Mouse (Mus musculus) G1E (cell line): ENCODE data around the gene Jmjd4. TPM values are rescaled to one million over a fixed set of nuclear protein-coding genes. Genes with fewer than 3 reads are reported as not detected.

Experiments used
- ATAC-seq: 2 replicates; pipeline ENCODE4 v1.8.0; 2016; ENCODE audit warnings: mild to moderate bottlenecking; ENCODE audit not compliant: insufficient number of reproducible peaks, poor library complexity, low FRiP score, severe bottlenecking; ENCODE audit errors: extremely low read depth
- DNase-seq: peaks from one replicate; pipeline ENCODE4 v3.0.0; 2012; ENCODE audit warnings: low spot score
- H3K27me3 ChIP-seq: 2 replicates; pipeline ENCODE4 v1.6.1; 2012; ENCODE audit warnings: mild to moderate bottlenecking, low read length, inconsistent platforms; ENCODE audit not compliant: insufficient read depth
- H3K36me3 ChIP-seq: replicated peaks from 2 replicates; pipeline ENCODE3; 2012; ENCODE audit warnings: mild to moderate bottlenecking, inconsistent platforms
- H3K4me1 ChIP-seq: 2 replicates; pipeline ENCODE4 v1.6.1; 2012; ENCODE audit warnings: low read depth, low read length, inconsistent platforms, mixed read lengths; ENCODE audit not compliant: insufficient read depth
- H3K4me3 ChIP-seq: 2 replicates; pipeline ENCODE4 v1.5.1; 2012; ENCODE audit warnings: low read depth, mild to moderate bottlenecking, inconsistent platforms, low read length, moderate library complexity, mixed read lengths
- H3K9me3 ChIP-seq: replicated peaks from 2 replicates; pipeline ENCODE4 v1.6.1; 2012; ENCODE audit warnings: inconsistent platforms
- CTCF ChIP-seq: IDR thresholded peaks from 2 replicates; pipeline ENCODE4 v1.5.1; 2012; ENCODE audit warnings: low read depth, low read length, inconsistent platforms, mixed read lengths
- GATA1 ChIP-seq: IDR thresholded peaks from 2 replicates; pipeline ENCODE4 v1.6.1; 2012; ENCODE audit warnings: borderline replicate concordance, low read length, inconsistent platforms, mixed read lengths
- GATA2 ChIP-seq: IDR thresholded peaks from 2 replicates; pipeline ENCODE4 v1.6.1; 2012; ENCODE audit warnings: low read depth, low read length, inconsistent platforms, borderline replicate concordance
- POLR2AphosphoS5 ChIP-seq: IDR thresholded peaks from 2 replicates; pipeline ENCODE4 v1.6.1; 2012; ENCODE audit warnings: low read depth, low read length, inconsistent platforms; ENCODE audit not compliant: insufficient replicate concordance
- TAL1 ChIP-seq: conservative IDR thresholded peaks from 2 replicates; pipeline ENCODE4 v1.6.1; 2012; ENCODE audit warnings: low read depth, low read length, inconsistent platforms, mixed read lengths
- polyA plus RNA-seq: library from polyadenylated mRNA; stranded (reverse); fragments of >175 nt; gene quantifications from 2 replicates; pipeline ENCODE4 v1.2.3, GENCODE M21; 2012
- total RNA-seq, 2 experiments: library from RNA; stranded (forward) in 1 of 2; stranded (reverse) in 1 of 2; fragments of 200-1000 nt in 1 of 2; fragments of >200 nt in 1 of 2; fragmentation: Nextera tagmentation in 1 of 2; gene quantifications; 2 replicates each; pipeline ENCODE4 v1.2.3; 2014 to 2017

Jmjd4 gene
- total and polyA plus RNA-seq, 3 experiments = 7.4 to 12.9 (median 11.7) TPM

GRCm38 (mm10) chr11:59432261-59432660 is 17.6 kb upstream of the Jmjd4 start:
- TF ChIP-seq GATA2 = no peak
- no peak for TF ChIP-seq POLR2AphosphoS5
- TF ChIP-seq CTCF = no peak
- no peak for TF ChIP-seq TAL1
- TF ChIP-seq GATA1 = no peak
- peaks cover 8% of the 10 kb centered on the region for H3K9me3 ChIP-seq

GRCm38 (mm10) chr11:59437954-59438353 is 11.9 kb upstream of the Jmjd4 start:
- ATAC-seq (no peak), DNase-seq (no peak)
- Histone ChIP-seq H3K4me3 (no peak overlapping the region), H3K27me3 (no peaks in the 10 kb centered on the region), H3K4me1 (no peaks in the 10 kb centered on the region), H3K36me3 (peaks cover 34% of the 10 kb centered on the region), H3K9me3 (peaks cover 9% of the 10 kb centered on the region)
- no peak for TF ChIP-seq CTCF
- no peak for TF ChIP-seq TAL1
- no peak for TF ChIP-seq GATA1
- TF ChIP-seq POLR2AphosphoS5 = no peak
- no peak for TF ChIP-seq GATA2

More at GRCm38 (mm10) chr11:59432261-59432660, 17.6 kb upstream of the Jmjd4 start:
- ATAC-seq (no peak), DNase-seq (no peak)
- Histone ChIP-seq H3K36me3 (peaks cover 48% of the 10 kb centered on the region), H3K4me1 (peaks cover 2% of the 10 kb centered on the region; the same call in 1 of the 2 replicates), H3K4me3 (no peak overlapping the region), H3K27me3 (no peaks in the 10 kb centered on the region)

GRCm38 (mm10) chr11:59443102-59443501 is 6.7 kb upstream of the Jmjd4 start:
- H3K27me3 ChIP-seq = no peaks in the 10 kb centered on the region
- H3K4me3 ChIP-seq = no peak overlapping the region
- peaks cover 3% of the 10 kb centered on the region; the same call in 1 of the 2 replicates for H3K4me1 ChIP-seq
- DNase-seq = no peak
- H3K36me3 ChIP-seq = peaks cover 26% of the 10 kb centered on the region
- no peak for ATAC-seq
- TF ChIP-seq POLR2AphosphoS5 (no peak), GATA1 (no peak), TAL1 (no peak), CTCF (no peak), GATA2 (no peak)
- peaks cover 4% of the 10 kb centered on the region; the same call in 1 of the 2 replicates for H3K9me3 ChIP-seq

GRCm38 (mm10) chr11:59450230-59450771 is 456 bp downstream of the Jmjd4 start:
- peaks cover 59% of the 10 kb centered on the region for H3K36me3 ChIP-seq
- no peaks in the 10 kb centered on the region for H3K27me3 ChIP-seq
- peak overlapping the region; percentile 87 for H3K4me3 ChIP-seq
- ATAC-seq (0 out of 2 replicates have a peak, but pooled peaks have one; percentile 42), DNase-seq (no peak)
- H3K9me3 ChIP-seq = no peaks in the 10 kb centered on the region
- TF ChIP-seq GATA1 (no peak), GATA2 (no peak), POLR2AphosphoS5 (no peak)
- peaks cover 34% of the 10 kb centered on the region for H3K4me1 ChIP-seq

DNA sequence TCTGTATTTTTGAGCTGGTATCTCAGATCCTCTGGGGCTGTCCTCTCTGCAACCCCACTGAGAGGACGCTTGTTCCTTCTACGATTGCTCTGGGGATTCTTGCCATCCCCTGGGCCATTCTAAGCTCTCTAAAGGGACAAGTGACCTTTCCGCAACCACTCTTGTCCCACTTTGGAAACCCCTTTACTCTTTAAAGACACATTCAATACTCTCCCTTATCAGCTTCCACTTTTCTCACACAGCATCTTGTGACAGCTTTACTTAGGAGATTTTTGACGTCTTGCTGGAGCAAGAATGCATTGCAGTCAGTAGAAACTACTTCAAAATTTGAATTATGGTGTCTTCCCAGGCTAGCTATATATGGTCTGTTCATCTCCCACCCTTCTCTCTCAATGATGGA is 1.2 kb downstream of the Jmjd4 start, which contains the start of gene Snap47:
Snap47 (minus strand) TSS at position 101 of the 400 bp plus-strand sequence.
- ATAC-seq (no peak), DNase-seq (no peak)
- Histone ChIP-seq H3K36me3 (peaks cover 67% of the 10 kb centered on the region), H3K4me3 (peak within 1 kb of the TSS; percentile 87), H3K9me3 (no peaks in the 10 kb centered on the region), H3K27me3 (no peaks in the 10 kb centered on the region), H3K4me1 (peaks cover 34% of the 10 kb centered on the region)
- TF ChIP-seq CTCF (no peak), TAL1 (no peak)

- ATAC-seq (no peak), DNase-seq (no peak)
- Histone ChIP-seq H3K4me1 (peaks cover 14% of the 10 kb centered on the region), H3K9me3 (no peaks in the 10 kb centered on the region), H3K4me3 (no peak overlapping the region), H3K36me3 (peaks cover 83% of the 10 kb centered on the region), H3K27me3 (no peaks in the 10 kb centered on the region)
- TF ChIP-seq POLR2AphosphoS5 (no peak), GATA2 (no peak), TAL1 (no peak), CTCF (no peak), GATA1 (no peak)
These were observed 6.5 kb downstream of the Jmjd4 start for GRCm38 (mm10) chr11:59456346-59456745.

- H3K9me3 ChIP-seq = no peaks in the 10 kb centered on the region; the same call in 1 of the 2 replicates
- DNase-seq (no peak), ATAC-seq (no peak)
- no peak overlapping the region for H3K4me3 ChIP-seq
- no peaks in the 10 kb centered on the region for H3K27me3 ChIP-seq
- peaks cover 9% of the 10 kb centered on the region for H3K4me1 ChIP-seq
- TF ChIP-seq POLR2AphosphoS5 (no peak), GATA2 (no peak), GATA1 (no peak), CTCF (no peak)
- peaks cover 81% of the 10 kb centered on the region for H3K36me3 ChIP-seq
These were observed 7.0 kb downstream of the Jmjd4 start for GRCm38 (mm10) chr11:59456891-59457290.
